Mouse (Mus musculus): ENCODE results near the gene Lrch1.

Lrch1 gene

DNA sequence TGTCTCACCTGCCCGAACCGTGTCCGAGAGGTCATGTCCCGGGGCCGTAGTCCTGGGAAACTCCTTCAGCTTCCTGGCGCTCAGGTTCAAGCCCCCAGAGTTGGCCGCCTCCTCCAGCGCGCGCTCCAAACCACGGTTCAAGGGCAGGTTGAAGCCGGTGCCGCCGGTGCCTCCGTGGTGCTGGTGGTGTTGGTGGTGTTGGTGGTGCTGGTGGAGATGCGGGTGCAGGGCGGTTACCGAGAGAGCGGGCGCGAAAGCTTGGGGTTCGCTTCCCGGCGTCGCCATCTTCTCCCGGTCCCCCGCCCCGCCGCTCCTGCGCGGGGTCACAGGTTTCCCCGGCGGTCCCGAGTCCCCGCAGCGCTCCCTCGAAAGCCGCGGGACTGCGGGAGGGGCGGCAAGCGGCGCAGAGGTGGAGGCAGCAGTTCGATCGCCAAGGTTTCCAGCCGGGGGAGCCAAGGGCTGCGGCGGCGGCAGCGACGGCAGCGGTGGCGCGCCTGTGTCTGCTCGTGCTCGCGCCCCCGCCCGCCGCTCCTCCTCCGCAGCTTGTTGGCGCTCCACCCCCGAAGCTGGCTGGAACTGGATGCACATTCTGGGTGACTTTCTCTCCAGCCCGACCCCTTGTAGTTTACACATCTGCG, at the start of gene Lrch1:
Gene Lrch1 (minus strand): TSS at position 501 of the 638 bp plus-strand sequence.
- peak; percentile 60 for ATAC-seq (ENCODE audit: low TSS enrichment)

DNA sequence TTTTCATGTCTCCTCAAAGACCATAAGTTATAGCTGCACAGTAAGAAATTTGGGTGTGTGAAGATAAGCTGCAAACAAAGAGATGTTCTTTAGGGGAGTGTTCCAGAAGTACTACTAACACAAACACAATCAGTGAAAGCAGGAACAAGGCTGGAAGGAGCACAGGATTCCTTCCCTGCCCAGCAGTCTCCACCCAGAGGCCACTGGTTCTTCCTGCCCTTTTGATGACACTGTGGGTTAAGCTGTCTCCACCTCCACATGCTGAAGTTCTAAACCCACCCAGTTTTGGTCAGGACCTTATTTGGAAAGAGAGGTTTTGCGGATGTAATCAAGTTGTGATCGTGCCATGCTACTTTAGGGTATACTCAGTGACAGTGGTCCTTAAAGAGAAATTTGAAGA, 49.4 kb upstream of the Lrch1 start:
- no peak for ATAC-seq (ENCODE audit: low TSS enrichment)

DNA sequence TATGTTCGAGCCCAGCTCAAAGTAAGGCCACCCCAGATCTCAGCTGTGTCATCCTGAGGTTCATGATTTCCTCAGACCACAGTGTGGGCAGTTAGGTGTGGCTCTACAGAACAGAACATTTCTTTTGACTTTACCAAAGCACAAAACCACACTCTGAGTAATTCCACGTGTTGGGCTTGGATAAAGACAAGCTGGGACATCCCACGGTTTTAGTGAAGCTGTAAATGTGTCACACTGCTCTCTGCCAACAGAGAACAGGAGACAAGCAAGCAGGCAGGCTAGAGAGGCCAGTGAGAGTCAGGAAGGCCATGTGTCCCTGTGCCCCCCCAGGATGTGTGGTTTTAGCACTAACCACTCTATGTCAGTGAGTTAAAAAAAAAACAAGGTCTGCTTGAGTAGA, 48.9 kb upstream of the Lrch1 start:
- ATAC-seq (ENCODE audit: low TSS enrichment), result peak; percentile 96

DNA sequence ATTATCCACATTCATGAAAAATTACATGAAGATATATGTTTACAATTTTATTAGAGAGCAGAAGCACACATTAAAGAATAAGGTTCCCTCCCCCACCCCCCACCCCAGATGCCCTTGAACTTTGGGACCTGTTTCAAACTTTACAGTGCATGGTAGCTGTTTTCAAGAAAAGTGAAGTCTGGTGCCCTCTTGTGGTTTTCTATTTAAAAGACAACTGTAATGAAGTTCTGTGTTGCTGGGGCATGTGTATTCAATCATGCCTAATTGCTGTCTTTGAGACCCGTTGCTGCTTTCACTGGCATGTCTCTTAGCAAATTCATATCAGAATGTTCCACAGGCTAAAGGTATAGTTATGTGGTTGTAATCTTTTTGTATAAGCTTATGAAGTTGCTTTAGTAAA, 42.8 kb upstream of the Lrch1 start:
- ATAC-seq (ENCODE audit: low TSS enrichment), result peak; percentile 79

DNA sequence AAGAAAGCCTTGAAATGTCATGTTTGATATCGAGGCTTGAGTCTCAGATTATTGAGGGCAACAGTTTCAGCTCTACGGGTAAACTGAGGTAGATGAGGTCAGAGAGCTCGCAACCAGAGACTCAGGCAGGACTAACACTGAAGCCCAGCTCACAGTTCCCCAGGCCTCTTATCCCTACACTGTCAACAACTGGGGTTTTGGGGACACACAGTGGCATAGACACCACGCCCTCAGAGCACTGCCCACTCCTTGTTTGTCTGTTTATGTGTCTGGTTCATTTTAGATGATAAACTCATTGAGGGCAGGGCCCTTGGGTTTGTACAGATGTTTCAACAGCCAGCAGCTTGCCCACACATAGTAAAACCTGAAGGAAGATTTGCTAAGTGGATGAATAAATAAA, 42.2 kb upstream of the Lrch1 start:
- no peak for ATAC-seq (ENCODE audit: low TSS enrichment)

DNA sequence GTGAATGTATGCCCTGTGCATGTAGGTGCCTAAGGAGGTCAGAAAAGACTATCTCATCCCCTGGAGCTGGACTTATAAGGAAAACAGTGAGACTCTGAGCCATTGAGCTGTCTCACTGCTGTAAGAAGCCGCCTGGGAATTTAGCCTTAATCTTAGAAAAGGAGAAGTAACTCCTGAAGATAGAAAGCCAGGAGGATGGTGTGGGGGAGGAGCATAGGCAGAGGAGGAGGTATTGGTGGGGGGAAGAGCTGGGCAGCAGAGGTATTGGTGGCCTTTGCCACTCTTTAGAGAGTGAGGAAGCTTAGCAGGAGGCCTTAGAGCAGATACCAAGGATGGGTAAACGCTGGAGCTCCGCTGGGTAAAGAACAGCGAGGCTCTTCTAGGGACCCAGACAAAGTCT, 41.6 kb upstream of the Lrch1 start:
- ATAC-seq (ENCODE audit: low TSS enrichment), result no peak

DNA sequence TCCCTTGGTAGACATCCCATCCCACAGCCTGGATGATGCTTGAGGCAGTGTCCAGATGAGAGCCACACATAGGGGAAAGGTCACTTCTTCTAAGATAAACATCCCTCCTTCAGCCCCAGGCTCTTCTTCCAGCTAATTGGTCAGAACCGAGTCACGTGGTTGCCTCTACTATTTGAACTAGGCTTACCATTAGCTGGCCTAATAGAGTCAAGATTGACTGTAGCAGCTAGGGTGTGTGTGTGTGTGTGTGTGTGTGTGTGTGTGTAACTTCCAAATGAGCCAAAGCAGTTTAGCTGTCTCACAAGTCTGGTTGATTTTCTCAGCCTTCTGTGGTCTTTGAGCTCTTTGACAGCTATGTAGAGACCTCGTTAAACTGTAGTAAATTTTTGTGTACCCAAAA, 38.9 kb upstream of the Lrch1 start:
- no peak for ATAC-seq (ENCODE audit: low TSS enrichment)

DNA sequence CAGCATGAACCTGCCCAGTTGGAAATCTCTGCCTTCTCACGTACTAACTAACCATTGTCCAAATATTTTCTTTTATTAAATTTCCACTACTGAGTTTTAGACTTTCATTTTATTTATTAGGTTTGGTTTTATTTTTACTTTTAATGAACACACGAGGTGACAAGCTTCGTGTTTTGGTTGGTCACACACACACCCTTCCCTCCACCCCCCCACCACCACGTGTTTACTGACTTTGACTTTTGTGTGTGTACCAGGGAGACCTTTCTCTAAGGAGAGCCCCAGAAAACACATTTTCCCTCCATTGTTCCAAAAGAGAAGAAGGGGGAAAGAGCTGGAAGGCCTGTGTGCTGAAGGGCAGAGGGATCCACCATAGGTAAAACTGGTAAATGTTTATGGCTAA, 38.0 kb upstream of the Lrch1 start:
- no peak for ATAC-seq (ENCODE audit: low TSS enrichment)

DNA sequence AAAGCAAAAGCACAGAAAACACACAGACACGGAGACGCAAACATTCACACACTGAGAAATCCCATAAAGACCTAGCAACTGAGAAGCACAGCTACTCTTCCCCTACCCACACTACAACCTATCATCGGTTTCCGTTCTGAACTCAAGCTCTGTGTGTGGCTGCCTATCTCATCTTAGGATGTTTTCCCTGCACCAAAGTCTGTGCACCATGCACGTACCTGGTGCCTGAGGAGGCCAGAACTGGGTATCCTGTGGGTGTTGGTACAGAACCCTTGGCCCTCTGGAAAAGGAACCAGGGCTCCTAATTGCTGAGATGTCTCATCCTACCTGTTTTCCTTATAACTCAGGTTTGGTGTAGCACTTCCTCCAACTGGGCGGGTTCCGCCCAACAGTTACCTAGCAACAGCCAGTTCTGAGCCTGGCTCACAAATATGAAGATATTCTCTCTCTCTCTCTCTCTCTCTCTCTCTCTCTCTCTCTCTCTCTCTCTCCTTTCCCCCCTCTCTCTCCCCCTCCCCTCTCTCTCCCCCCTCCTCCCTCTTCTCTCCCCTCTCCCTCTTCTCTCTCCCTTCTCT, 37.2 kb upstream of the Lrch1 start:
- peak; percentile 77 for ATAC-seq (ENCODE audit: low TSS enrichment)

DNA sequence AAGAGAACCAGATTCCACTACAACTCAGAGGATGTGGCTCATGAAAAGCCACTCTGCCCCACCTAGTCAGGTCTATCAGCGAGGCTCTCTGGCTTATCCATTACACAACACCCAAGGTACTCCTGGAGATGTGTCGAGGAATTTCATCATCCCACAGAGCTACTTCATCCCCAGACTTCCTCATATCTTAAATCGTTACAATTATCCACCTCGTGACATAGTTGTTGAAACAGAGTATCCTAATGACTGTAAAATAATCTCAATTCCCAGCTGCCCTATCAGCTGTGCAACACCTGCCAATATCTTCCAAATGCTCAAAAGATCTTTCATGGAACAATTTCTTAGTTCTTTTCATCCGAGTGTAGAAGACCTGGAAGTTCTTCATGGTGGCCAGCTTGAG, 35.4 kb upstream of the Lrch1 start:
- no peak for ATAC-seq (ENCODE audit: low TSS enrichment)

DNA sequence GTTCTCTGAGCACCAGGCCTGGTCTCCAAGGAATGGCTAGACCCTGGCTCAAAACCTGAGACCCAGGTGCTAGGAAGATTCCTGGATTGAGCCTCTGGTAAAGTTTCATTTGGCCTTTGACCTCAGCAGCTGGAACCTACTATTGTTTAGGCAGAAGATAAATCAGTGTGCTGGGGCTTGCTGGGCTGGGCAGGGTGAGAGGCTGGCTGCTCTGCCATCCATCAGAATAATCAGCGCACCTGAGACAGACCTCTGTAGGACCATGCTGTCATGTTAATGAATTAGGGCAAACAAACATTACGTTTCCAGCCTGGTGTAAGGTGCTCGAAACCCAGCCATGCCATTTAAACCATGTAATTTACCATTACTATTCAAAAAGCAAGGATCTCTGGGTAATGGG, 33.3 kb upstream of the Lrch1 start:
- no peak for ATAC-seq (ENCODE audit: low TSS enrichment)

DNA sequence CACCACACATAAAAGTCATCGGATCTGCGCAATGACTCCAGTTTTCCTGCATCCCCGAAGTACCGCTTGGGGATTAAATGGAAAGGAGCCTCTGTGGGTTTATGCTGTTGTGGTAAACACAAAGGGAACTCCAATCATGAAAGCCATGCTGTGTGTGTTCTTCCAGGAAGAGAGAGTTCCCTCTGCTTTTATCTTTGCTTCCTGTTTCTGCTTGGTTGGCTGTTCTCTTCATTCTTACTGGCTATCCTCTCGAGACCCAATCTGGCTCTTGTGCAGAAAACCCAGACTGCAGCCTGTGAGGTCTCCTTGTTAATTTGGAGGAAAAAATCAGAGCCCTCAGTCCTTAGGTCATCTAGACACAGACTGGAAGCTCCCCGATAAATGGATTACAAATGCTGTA, 29.3 kb upstream of the Lrch1 start:
- no peak for ATAC-seq (ENCODE audit: low TSS enrichment)

DNA sequence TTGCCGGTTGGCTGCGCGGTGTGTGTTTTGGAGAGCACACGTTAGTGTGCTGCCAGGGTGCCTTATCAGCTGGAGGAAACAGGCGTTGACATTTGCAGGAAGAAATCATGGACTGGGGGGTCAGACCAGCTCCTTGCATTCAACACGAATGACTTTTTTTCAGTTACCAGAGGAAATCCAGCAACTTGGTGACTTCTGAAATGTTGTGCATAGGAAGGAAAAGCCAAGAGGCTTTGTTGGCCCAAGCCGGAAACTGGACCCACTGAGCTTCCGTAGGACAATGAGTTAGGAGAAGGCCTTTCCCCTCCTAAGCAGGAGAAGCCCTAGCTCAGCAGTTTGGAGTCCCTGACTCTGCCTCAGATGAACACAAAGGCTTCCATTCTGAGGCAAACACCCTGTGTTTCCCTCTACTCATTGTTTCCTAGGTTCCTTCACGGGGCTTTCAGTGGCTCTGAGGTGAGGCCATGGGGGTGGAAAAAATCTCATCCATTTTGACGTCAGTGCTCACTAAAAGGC, 26.5 kb upstream of the Lrch1 start:
- no peak for ATAC-seq (ENCODE audit: low TSS enrichment)

DNA sequence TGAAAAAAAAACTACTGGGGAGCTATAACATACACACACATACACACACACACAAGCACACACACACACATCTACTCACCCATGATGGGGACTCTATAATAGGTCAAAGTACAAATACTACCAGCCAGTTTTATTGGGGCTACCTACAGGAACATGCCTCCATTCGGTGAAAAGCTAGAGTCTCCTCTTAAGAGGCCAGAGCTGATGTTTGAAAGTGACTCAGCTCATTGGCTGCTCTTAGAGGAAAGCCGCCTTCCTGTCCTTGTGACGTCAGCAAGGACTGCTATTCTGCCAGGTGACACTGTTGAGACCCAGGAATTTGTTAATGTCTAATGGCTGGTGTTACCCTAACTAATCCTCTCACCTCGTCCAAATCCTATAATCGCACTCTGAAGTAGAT, 25.0 kb upstream of the Lrch1 start:
- ATAC-seq (ENCODE audit: low TSS enrichment), result no peak

DNA sequence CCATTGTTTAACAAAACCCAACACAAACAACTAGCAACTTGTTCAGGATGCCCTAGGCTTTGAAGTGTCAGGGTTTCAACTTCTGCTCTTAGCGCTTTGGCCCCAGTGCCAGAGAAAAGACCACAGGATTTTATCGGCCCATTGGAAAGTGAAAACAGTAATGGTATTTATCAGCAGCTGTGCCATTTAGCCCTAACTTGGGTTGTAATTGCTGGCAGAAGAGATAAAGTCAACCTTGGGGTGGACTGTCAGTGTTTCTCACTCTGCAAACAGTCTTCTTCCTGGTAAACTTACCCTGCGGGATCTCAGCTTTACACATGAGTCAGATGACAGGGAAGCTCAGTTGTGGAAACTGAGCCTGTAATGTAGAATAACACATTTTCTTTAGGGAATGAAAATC, 24.5 kb upstream of the Lrch1 start:
- no peak for ATAC-seq (ENCODE audit: low TSS enrichment)

DNA sequence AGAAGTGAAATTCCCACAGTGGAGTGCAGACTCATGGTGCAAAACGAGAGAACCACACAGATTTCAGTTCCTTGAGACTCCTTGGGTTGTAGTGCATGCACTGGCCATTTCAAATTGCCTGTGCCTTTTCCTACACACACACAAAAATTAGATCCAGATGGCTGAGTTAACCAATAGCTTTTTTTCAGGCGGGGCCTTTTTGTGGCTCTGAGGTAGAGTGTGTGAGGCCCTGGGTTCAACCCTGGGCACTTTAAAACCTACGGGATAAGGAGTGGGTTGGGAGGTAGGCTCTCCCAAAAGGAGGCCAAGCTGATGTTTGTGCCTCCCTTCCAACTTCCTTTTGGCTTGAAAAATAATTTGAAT, 15.7 kb upstream of the Lrch1 start:
- no peak for ATAC-seq (ENCODE audit: low TSS enrichment)

DNA sequence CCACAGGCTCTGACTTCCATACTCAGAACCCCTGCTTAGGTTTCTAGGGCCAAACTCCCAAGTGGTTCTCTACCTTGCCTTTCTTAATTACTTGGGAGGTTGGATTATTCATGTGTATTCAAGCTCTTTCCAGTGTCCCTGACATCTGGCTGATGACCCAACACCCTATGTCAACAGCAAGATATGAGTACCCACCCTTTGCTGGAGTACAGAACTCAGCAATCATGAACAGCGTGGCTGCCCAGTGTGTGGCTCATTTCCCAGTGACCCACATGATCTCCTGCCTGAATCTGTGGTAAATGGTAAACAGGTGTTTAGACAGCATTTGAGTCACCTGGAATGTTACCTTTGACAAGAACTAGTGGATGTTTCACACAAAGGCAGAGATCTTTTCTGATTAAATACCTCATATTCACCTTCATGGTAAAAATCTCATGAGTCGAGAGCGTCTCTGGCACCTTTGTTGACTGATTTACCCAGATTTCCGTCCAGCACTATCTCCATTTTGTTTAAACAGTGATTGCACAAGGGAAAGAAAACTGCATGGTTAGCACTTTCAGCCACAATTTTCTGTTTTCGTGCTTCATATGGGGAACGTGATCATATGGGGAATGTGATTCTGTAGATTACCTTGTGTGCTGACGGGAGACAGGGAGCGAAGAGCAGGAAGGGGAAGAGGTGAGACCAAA, 15.2 kb upstream of the Lrch1 start:
- ATAC-seq (ENCODE audit: low TSS enrichment), result no peak

DNA sequence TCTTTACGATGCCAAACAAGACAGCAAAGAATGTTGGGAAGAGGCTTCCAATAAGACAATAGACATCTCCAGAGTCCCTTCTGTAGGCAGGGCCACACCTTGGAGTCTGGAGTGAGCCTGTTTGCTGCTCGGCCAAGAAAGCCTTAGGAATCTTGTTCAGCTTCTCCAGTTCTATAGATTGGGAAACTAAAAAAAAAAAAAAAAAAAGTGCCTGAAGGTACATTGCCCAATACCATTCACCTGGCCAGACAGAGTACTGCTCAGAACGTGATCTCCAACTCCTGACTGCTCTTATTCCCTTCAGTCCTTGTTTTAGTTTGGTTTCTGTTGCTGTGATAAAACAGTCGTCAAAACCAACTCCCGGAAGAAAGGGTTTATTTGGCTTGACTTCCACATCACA, 12.9 kb upstream of the Lrch1 start:
- ATAC-seq (ENCODE audit: low TSS enrichment), result no peak

DNA sequence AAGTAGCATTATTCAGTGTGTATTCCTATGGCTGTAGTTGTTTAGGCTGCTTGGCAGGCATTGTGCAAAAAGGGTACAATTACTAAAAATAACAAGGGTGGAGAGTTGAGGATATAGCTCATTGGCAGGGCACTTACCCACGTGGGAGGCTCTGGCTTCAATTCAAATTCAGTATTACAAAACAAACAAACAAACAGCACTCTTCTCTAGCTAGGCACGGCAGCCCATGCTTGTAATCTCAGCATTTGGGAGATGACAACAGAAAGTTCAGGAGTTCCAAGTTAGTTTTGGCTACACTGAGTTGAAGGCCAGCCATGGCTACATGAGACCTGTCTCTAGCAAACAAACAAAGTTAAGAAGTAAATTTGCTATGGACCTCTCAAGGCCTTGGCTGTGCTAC, 9.0 kb upstream of the Lrch1 start:
- ATAC-seq (ENCODE audit: low TSS enrichment), result no peak

DNA sequence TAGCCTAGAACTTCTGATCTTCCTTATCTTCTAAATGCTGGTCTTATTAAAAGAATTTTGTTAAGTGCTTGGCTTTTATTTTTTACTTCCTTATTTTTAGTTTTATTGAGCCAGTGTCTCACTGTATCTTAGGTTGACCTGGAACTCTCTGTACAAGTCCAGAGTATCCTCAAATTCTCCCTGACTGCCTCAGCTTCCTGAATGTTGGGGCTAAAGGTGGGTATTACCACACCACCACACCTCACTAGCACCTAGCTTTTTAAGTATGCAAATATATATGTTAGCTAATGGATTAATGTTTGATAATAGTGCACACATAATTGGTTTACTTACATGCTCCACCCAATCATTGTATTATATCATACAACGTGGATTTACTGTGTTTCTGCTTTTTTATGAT, 8.6 kb upstream of the Lrch1 start:
- ATAC-seq (ENCODE audit: low TSS enrichment), result no peak

DNA sequence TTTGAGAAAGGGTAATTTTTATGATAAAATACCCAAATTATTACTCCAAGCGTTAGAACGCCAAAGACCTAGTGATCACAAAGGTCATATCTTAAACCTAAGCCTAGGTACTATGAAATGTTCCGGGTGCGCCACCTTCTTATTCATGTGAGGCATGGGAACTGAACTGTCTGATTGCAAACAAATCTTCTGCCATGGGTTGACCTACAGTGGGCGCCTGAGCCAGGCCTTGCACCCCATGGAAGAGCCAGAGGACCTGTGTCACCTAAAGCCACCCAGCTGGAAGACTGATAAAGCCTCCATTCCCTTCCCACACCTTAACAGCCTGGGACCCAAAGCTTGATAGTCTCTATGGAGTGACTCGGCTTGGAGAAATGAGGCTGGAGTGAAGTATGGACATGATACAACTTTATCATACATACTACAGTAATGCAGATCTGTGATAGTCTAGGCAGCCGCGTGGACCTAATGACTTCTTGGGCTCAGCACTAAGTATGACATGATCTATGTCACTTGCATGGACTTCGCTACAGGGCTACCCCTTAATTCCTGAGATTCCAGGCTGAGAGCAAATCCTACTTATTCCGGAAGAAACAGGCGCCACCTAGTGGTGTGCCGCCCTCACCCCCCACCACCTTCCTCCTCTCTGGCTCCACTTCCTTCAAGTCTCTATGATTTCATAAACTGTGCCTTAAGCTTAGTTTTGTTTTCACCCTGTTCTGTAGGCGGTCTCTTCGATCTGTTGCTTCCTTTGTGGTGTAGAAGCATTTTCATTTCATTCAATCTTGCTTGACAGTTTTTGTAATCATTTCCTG, 957 bp upstream of the Lrch1 start:
- ATAC-seq (ENCODE audit: low TSS enrichment), result peak; percentile 62

DNA sequence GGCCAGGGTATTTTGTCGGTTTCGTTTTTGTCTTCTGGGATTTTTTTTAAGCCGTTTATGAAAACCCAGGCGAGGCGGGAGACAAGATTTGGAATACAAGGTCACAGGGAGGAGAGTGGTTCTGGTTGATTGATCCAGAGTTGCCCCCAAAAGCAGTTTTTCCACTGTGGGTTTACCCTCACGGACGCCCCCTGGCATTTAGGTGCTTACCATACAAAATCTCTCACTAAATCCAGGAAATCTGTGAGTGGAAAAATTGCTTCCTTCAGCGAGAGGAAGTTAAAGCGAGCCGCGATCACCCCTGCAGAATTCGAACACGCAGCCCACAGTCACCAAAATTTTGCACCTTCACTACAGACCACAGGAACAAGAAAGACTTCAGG, 329 bp upstream of the Lrch1 start:
- ATAC-seq (ENCODE audit: low TSS enrichment), result no peak
